Mouse (Mus musculus) lung, embryonic 14.5 days (tissue): ENCODE measurements at regions not wholly inside any gene's neighbourhood (a gene's known extent, or its start where the extent isn't known, plus 50 kb on each side); places are given as distances from the start of the nearest gene placed in this dataset.

Experiments
- ATAC-seq: fragments of 200-750 bp; cut with Nextera tagmentation; 2 replicates; pipeline ENCODE4 v1.8.0; 2017; ENCODE audit warnings: mild to moderate bottlenecking, moderate TSS enrichment, moderate library complexity; ENCODE audit not compliant: insufficient read depth
- DNase-seq: peaks from one replicate; pipeline ENCODE4 v3.0.0-alpha.2; 2015
- H3K27ac ChIP-seq: fragments of 300-500 bp; sonication (generic); 2 replicates; pipeline ENCODE4 v1.5.1; 2014; ENCODE audit warnings: low read depth, mild to moderate bottlenecking, moderate library complexity
- H3K27me3 ChIP-seq: fragments of 300-500 bp; sonication (generic); 2 replicates; pipeline ENCODE4 v1.6.1; 2014; ENCODE audit warnings: low read length, control low read depth; ENCODE audit not compliant: insufficient read depth
- H3K36me3 ChIP-seq: fragments of 300-500 bp; sonication (generic); 2 replicates; pipeline ENCODE4 v1.6.1; 2014; ENCODE audit warnings: control low read depth; ENCODE audit not compliant: insufficient read depth
- H3K4me1 ChIP-seq: fragments of 300-500 bp; sonication (generic); 2 replicates; pipeline ENCODE4 v1.6.1; 2014; ENCODE audit warnings: antibody characterized with exemption, control low read depth; ENCODE audit not compliant: insufficient read depth
- H3K4me2 ChIP-seq: fragments of 300-500 bp; sonication (generic); 2 replicates; pipeline ENCODE4 v1.6.1; 2014; ENCODE audit warnings: mild to moderate bottlenecking
- H3K4me3 ChIP-seq: fragments of 300-500 bp; sonication (generic); 2 replicates; pipeline ENCODE4 v1.5.1; 2014; ENCODE audit warnings: low read depth, low read length
- H3K9ac ChIP-seq: fragments of 300-500 bp; sonication (generic); 2 replicates; pipeline ENCODE4 v1.6.1; 2014
- H3K9me3 ChIP-seq: fragments of 300-500 bp; sonication (generic); 2 replicates; pipeline ENCODE4 v1.6.1; 2016; ENCODE audit warnings: low read depth, low read length, control low read depth
- CTCF ChIP-seq: IDR thresholded peaks from 2 replicates; pipeline ENCODE4 v1.5.1; 2016; ENCODE audit warnings: antibody characterized with exemption, low read depth
- WGBS: fragments of 180-500 bp; shearing (Covaris S2); extraction: QIAGEN DNeasy Blood & Tissue Kit; methylation state at CpG from one replicate; pipeline ENCODE4 v1.1.7; 2014; 5-methylcytosine and 5-hydroxymethylcytosine counted together

DNA sequence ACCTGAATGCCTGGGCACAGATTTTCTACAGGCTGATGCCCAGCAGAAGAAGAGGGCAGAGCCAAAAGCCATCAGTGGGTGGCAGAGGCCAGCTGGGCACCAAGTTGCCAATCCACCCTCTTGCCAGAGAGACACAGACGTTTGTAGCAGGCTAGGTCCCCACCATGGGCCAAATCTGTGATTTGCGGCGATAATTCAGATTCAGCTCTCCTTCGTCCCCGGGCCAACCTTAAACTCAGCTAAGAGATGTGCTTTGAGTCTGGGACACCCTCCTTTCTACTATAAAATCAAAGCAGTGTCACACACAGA is 152.2 kb downstream of the Bcl2l11 start:
- Histone ChIP-seq H3K4me2 (peak overlapping the region; percentile 54), H3K4me1 (peaks cover 20% of the 10 kb centered on the region), H3K27me3 (no peaks in the 10 kb centered on the region), H3K4me3 (no peak overlapping the region), H3K9ac (no peak overlapping the region), H3K27ac (peak overlapping the region; percentile 88), H3K9me3 (no peaks in the 10 kb centered on the region), H3K36me3 (no peaks in the 10 kb centered on the region)
- no peak for DNase-seq
- no peak for ATAC-seq
- TF ChIP-seq CTCF = no peak
- WGBS = 62% methylated on average over 5 of the region's 5 CpGs

DNA sequence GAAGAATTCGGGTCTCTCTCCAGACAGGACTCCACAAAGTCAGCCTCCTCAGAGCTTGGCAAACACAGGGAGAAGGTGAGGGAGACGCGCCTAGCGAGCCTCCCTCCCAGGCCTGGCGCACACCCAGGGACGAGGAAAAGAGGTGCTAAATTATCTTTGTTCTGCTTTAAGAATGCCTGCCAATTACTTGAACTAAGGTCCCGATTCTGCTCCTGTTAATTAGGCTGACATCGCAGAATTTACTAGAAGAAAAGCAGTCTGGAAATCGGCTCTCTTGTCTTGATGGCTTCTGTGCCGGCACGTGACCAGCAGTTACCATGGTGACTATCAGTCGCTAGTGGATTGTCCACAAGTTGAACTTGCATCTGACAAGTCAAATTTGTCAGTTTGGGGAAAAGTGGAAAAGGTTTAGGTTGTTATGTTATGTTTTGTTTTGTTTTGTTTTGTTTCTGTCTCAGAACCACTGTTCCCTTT is 152.8 kb downstream of the Bcl2l11 start:
- Histone ChIP-seq H3K4me3 (no peak overlapping the region; the same call in 1 of the 2 replicates), H3K4me2 (peak overlapping the region; percentile 54), H3K36me3 (no peaks in the 10 kb centered on the region), H3K27ac (peak overlapping the region; percentile 88), H3K4me1 (peaks cover 20% of the 10 kb centered on the region), H3K27me3 (no peaks in the 10 kb centered on the region), H3K9ac (no peak overlapping the region), H3K9me3 (no peaks in the 10 kb centered on the region)
- 21% methylated on average over 12 of the region's 12 CpGs for WGBS
- DNase-seq = peak; percentile 90
- no peak for TF ChIP-seq CTCF
- peak; percentile 70; the same call in 1 of the 2 replicates for ATAC-seq

- no peaks in the 10 kb centered on the region for H3K27me3 ChIP-seq
- DNase-seq (no peak), ATAC-seq (no peak; the same call in 1 of the 2 replicates)
- H3K4me2 ChIP-seq = peak overlapping the region; percentile 54
- WGBS = 40% methylated on average over 10 of the region's 10 CpGs
- no peak for TF ChIP-seq CTCF
- no peaks in the 10 kb centered on the region for H3K9me3 ChIP-seq
- no peaks in the 10 kb centered on the region for H3K36me3 ChIP-seq
- H3K9ac ChIP-seq = no peak overlapping the region
- peak overlapping the region; percentile 2; the same call in 1 of the 2 replicates for H3K27ac ChIP-seq
- H3K4me3 ChIP-seq = no peak overlapping the region
- H3K4me1 ChIP-seq = peaks cover 20% of the 10 kb centered on the region
Measured at GRCm38 (mm10) chr2:128279127-128279710, 153.4 kb downstream of the Bcl2l11 start.

GRCm38 (mm10) chr2:128282591-128282990 is 156.8 kb downstream of the Bcl2l11 start:
- Histone ChIP-seq H3K27me3 (no peaks in the 10 kb centered on the region), H3K27ac (no peak overlapping the region), H3K4me2 (no peak overlapping the region), H3K9ac (no peak overlapping the region), H3K4me3 (no peak overlapping the region), H3K9me3 (no peaks in the 10 kb centered on the region), H3K4me1 (peaks cover 21% of the 10 kb centered on the region), H3K36me3 (no peaks in the 10 kb centered on the region)
- ATAC-seq (no peak), DNase-seq (no peak)
- no peak for TF ChIP-seq CTCF
- WGBS = 18% methylated on average over 4 of the region's 4 CpGs

DNA sequence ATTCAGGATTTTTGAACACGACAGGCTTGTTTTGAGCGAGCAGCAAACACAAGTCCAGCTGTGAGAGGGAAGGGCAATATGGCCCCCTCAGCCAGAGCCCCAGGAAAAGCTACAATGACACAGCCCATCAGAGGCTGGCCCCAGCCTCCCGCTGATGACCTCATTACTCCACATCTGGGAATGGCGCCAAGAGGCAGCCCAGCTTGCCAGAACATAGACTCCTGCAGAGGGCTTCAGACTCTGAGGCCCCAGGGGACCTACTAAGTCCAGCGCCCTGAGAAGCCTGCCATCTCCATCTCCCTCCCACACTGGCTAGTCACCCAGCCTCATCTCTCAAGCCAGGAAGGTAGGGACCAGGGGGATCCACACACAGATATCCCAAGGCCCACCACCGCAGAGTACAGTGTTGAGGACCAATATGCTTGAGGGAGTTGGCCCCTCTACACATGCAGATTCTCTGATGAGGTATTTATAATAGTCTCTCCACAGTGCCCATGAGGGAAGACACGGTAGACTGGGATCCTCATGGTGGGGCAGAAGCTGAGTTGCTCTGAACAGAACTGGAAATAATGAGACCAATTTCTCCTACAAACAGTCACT is 159.1 kb downstream of the Bcl2l11 start:
- Histone ChIP-seq H3K36me3 (no peaks in the 10 kb centered on the region), H3K27ac (0 out of 2 replicates have a peak overlapping the region, but pooled peaks have one; percentile 60), H3K4me1 (peaks cover 13% of the 10 kb centered on the region; the same call in 1 of the 2 replicates), H3K4me2 (no peak overlapping the region), H3K27me3 (no peaks in the 10 kb centered on the region), H3K9me3 (no peaks in the 10 kb centered on the region), H3K4me3 (no peak overlapping the region), H3K9ac (no peak overlapping the region)
- DNase-seq = peak; percentile 97
- TF ChIP-seq CTCF = 0 out of 2 replicates have a peak, but pooled peaks have one; percentile 10
- 40% methylated on average over 7 of the region's 7 CpGs for WGBS
- peak; percentile 95 for ATAC-seq

- no peak for TF ChIP-seq CTCF
- no peak overlapping the region for H3K27ac ChIP-seq
- 90% methylated on average over 12 of the region's 12 CpGs for WGBS
- no peak overlapping the region for H3K4me2 ChIP-seq
- no peak for DNase-seq
- no peak overlapping the region for H3K9ac ChIP-seq
- H3K4me1 ChIP-seq = peaks cover 13% of the 10 kb centered on the region; the same call in 1 of the 2 replicates
- no peaks in the 10 kb centered on the region for H3K9me3 ChIP-seq
- peak; percentile 7; the same call in 1 of the 2 replicates for ATAC-seq
- no peaks in the 10 kb centered on the region for H3K36me3 ChIP-seq
- no peak overlapping the region for H3K4me3 ChIP-seq
- H3K27me3 ChIP-seq = no peaks in the 10 kb centered on the region
Measured at GRCm38 (mm10) chr2:128285457-128285856, 159.6 kb downstream of the Bcl2l11 start.

DNA sequence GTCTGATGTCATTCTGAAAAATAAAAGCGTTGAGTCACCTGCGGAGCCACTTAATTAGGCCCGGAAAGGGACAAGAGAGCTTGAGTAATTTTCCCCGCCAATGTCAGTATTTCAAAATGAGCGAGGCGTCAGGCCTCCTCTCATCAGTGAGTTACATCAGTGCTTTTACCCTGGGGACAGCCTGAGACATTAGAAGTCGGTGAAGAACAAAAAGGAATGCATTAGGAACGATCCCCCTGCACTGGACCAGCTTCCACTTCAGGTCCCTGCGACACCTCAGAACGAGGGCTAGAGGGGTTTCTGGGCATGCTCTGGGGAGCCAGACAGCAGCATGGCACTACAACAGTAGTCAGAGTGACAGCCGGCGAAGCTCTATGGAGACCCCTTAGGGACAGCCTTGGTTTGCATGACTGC is 162.3 kb downstream of the Bcl2l11 start:
- no peak for DNase-seq
- ATAC-seq = no peak
- Histone ChIP-seq H3K9me3 (peaks cover 8% of the 10 kb centered on the region; the same call in 1 of the 2 replicates), H3K9ac (no peak overlapping the region), H3K4me1 (peaks cover 13% of the 10 kb centered on the region; the same call in 1 of the 2 replicates), H3K4me3 (no peak overlapping the region), H3K27me3 (no peaks in the 10 kb centered on the region), H3K36me3 (no peaks in the 10 kb centered on the region), H3K27ac (no peak overlapping the region), H3K4me2 (no peak overlapping the region)
- TF ChIP-seq CTCF = no peak
- 41% methylated on average over 12 of the region's 12 CpGs for WGBS
